Mouse (Mus musculus) thymus, adult 2 months (tissue): Measurements from ENCODE around the gene Zmym1.

Experiments
- CTCF ChIP-seq: fragments of 200-500 bp; IDR thresholded peaks from 2 replicates; pipeline ENCODE4 v1.5.1; 2012; ENCODE audit warnings: mild to moderate bottlenecking, control low read depth, low read length, moderate library complexity, borderline replicate concordance; ENCODE audit not compliant: control insufficient read depth, poor library complexity, insufficient read depth; ENCODE audit errors: extremely low read depth
- POLR2A ChIP-seq: fragments of 200-500 bp; IDR thresholded peaks from 2 replicates; pipeline ENCODE4 v1.6.1; 2012; ENCODE audit warnings: mild to moderate bottlenecking, low read length, control low read depth, moderate library complexity; ENCODE audit not compliant: control insufficient read depth, poor library complexity, insufficient read depth; ENCODE audit errors: extremely low read depth

GRCm38 (mm10) chr4:127083131-127083530 is 22.2 kb upstream of the Zmym1 start:
- TF ChIP-seq POLR2A (no peak), CTCF (no peak)
